Mouse (Mus musculus) myocyte (in vitro differentiated cells): Measurements from ENCODE around the gene Ngly1.

Source experiments
- CEBPB ChIP-seq: IDR thresholded peaks from 2 replicates; pipeline ENCODE4 v1.6.1; 2011; ENCODE audit warnings: mild to moderate bottlenecking, moderate library complexity; ENCODE audit not compliant: poor library complexity, insufficient read depth, severe bottlenecking
- MAX ChIP-seq: IDR thresholded peaks from one replicate; pipeline ENCODE4 v1.6.1; 2011; ENCODE audit warnings: low read depth, mild to moderate bottlenecking, control low read depth
- POLR2A ChIP-seq: IDR thresholded peaks from one replicate; pipeline ENCODE4 v1.6.1; 2011; ENCODE audit warnings: low read depth, mild to moderate bottlenecking, control low read depth, moderate library complexity; ENCODE audit not compliant: insufficient read length
- USF1 ChIP-seq: IDR thresholded peaks from one replicate; pipeline ENCODE4 v1.6.1; 2011; ENCODE audit warnings: low read depth, mild to moderate bottlenecking, control low read depth, moderate library complexity

DNA sequence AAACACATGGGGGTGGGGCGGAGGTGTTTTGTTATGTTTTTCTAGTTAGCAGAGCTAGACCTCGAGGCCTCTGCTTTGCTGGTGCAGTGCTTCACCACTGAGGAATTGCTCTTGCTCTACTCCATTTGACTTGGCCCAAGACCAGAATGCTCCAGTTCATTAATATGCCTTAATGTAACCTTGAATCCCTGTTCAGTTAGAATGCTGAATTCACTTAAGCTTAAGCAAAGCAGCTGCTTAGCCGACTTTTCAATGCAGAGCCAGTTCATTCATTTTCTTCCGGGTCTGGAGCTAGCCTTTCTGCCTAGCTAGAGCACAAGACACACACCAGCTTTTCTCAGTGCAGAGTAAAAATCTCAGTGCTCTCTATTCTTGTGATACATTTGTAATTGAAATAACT lies 30.1 kb downstream of the Ngly1 start:
- no peak for TF ChIP-seq POLR2A
- TF ChIP-seq CEBPB: no peak
- no peak for TF ChIP-seq USF1
- no peak for TF ChIP-seq MAX
